In the genomic region with DNA sequence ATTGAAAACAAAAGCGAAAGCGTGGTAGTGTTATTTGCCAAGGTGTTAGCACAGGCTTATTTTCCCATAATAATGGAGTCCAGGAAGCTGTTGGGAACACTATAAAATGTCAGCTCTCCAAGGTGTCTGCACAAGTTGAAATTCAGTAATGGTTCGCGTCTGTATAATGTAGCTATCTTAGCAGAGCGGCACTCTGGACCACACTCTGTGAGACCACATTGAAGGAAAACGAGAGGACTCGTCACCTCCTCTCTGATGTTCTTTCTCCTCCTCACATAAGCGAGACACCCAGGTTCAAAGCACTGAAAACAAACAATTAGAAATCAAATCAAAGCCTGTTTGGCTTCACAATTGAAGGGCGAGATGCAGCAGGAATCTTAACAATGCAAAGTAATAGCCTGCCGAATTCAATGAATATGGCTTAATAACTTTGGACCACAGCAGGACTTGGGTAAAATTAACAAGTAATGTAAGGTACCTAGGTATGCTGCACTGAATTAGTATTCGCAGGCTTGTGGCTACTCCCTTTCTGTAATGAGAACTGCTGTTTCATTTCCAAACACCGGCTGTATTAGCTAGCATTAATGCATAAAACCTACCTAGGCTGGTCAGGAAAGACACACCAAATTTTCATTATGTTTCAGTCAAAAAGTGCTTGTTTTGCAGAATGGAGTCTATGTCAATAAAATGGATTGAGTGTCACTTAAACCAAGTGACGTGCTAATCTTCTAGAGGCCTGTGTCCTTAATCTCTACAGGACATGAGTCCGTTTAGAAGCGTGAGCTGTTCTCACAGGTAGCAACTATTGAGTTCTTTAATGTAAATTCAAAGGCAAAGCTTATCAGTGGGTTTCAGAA, we compare ENCODE assay signal across 17 mouse cellular contexts. TPM values are rescaled to one million over a fixed set of nuclear protein-coding genes. Genes with fewer than 3 reads are reported as not detected.
DNase-seq lines count a peak whose midpoint lies in the region; ATAC-seq and TF ChIP-seq lines count a peak whose summit lies in the region.
"Had no signal": no experiment of that assay in that cellular context is flagged by ENCODE, and none has a peak within 500 bp of the region (broad histone marks: within the 10 kb centered on the region; RNA-seq: fewer than 3 reads in every experiment).

No protein-coding gene starts in this region.

- H3K4me3 ChIP-seq in forebrain, embryonic 14.5 days (ENCODE audit: low read depth, low read length), result no peak overlapping the region
- H3K4me3 ChIP-seq in forebrain, embryonic 13.5 days, result no peak overlapping the region
- H3K4me3 ChIP-seq in heart, embryonic 16.5 days (ENCODE audit: low read length), result peak overlapping the region; percentile 4; the same call in 1 of the 2 replicates
- no peak overlapping the region for H3K4me3 ChIP-seq in midbrain, embryonic 15.5 days
- H3K4me3 ChIP-seq: hindbrain, embryonic 10.5 days; liver, embryonic 12.5 days; lung, embryonic 15.5 days had no signal

- no peak for ATAC-seq in forebrain, embryonic 14.5 days
- no peak for ATAC-seq in forebrain, embryonic 13.5 days
- no peak for ATAC-seq in heart, embryonic 16.5 days (replicated peaks; ENCODE audit: extremely low read depth, insufficient read depth, low FRiP score)
- ATAC-seq in midbrain, embryonic 15.5 days (replicated peaks), result peak; percentile 75
- ATAC-seq: liver, embryonic 12.5 days had no signal

- peak; percentile 4 for DNase-seq in forebrain, embryonic 14.5 days (ENCODE audit: low spot score)
- no peak for DNase-seq in heart, postnatal 14 days
- peak; percentile 42 for DNase-seq in brain, embryonic 14.5 days (ENCODE audit: low read depth)
- no peak for DNase-seq in left cerebral cortex, adult 11 months (ENCODE audit: low spot score)
- no peak for DNase-seq in right cerebral cortex, postnatal 14 days
- DNase-seq: adrenal gland, adult 8-10 months; cerebellum, adult 11-12 months; kidney, adult 18-20 months; kidney, postnatal 10 days; thymus, postnatal 4 days had no signal

- H3K9ac ChIP-seq in forebrain, embryonic 14.5 days (ENCODE audit: low read length), result no peak overlapping the region
- no peak overlapping the region for H3K9ac ChIP-seq in forebrain, embryonic 13.5 days
- H3K9ac ChIP-seq in heart, embryonic 16.5 days (ENCODE audit: low read length), result no peak overlapping the region
- no peak overlapping the region for H3K9ac ChIP-seq in midbrain, embryonic 15.5 days
- H3K9ac ChIP-seq: liver, embryonic 12.5 days; lung, embryonic 15.5 days had no signal

- H3K4me1 ChIP-seq in forebrain, embryonic 14.5 days (ENCODE audit: control insufficient read depth, insufficient read depth, low read length), result no peaks in the 10 kb centered on the region
- H3K4me1 ChIP-seq in forebrain, embryonic 13.5 days, result no peaks in the 10 kb centered on the region
- no peaks in the 10 kb centered on the region for H3K4me1 ChIP-seq in heart, embryonic 16.5 days (ENCODE audit: control insufficient read depth, insufficient read depth, low read length)
- no peaks in the 10 kb centered on the region for H3K4me1 ChIP-seq in midbrain, embryonic 15.5 days
- H3K4me1 ChIP-seq: hindbrain, embryonic 10.5 days; liver, embryonic 12.5 days; lung, embryonic 15.5 days had no signal

- H3K36me3 ChIP-seq in forebrain, embryonic 14.5 days (ENCODE audit: control insufficient read depth, insufficient read depth, low read length), result no peaks in the 10 kb centered on the region
- no peaks in the 10 kb centered on the region for H3K36me3 ChIP-seq in forebrain, embryonic 13.5 days (ENCODE audit: poor library complexity, severe bottlenecking)
- no peaks in the 10 kb centered on the region for H3K36me3 ChIP-seq in heart, embryonic 16.5 days (ENCODE audit: control insufficient read depth, insufficient read depth)
- no peaks in the 10 kb centered on the region for H3K36me3 ChIP-seq in midbrain, embryonic 15.5 days (replicated peaks)
- H3K36me3 ChIP-seq: hindbrain, embryonic 10.5 days; liver, embryonic 12.5 days; lung, embryonic 15.5 days had no signal

- intact Hi-C loops in heart, postnatal 14 days (cut with DNase I), result no loop called here

- H3K9me3 ChIP-seq in forebrain, embryonic 14.5 days (replicated peaks; ENCODE audit: control insufficient read depth, low read length), result no peaks in the 10 kb centered on the region
- H3K9me3 ChIP-seq in forebrain, embryonic 13.5 days (replicated peaks), result no peaks in the 10 kb centered on the region
- no peaks in the 10 kb centered on the region for H3K9me3 ChIP-seq in heart, embryonic 16.5 days (replicated peaks; ENCODE audit: control insufficient read depth, low read length)
- no peaks in the 10 kb centered on the region for H3K9me3 ChIP-seq in midbrain, embryonic 15.5 days
- H3K9me3 ChIP-seq: hindbrain, embryonic 10.5 days; liver, embryonic 12.5 days; lung, embryonic 15.5 days had no signal

- WGBS in forebrain, embryonic 14.5 days, result 61% methylated on average over 15 of the region's 15 CpGs
- WGBS in forebrain, embryonic 13.5 days, result 59% methylated on average over 15 of the region's 15 CpGs
- 57% methylated on average over 15 of the region's 15 CpGs for WGBS in heart, embryonic 16.5 days
- WGBS in midbrain, embryonic 15.5 days, result 48% methylated on average over 15 of the region's 15 CpGs

- H3K4me2 ChIP-seq in forebrain, embryonic 14.5 days (ENCODE audit: low read length), result no peak overlapping the region
- H3K4me2 ChIP-seq in forebrain, embryonic 13.5 days, result no peak overlapping the region
- H3K4me2 ChIP-seq in heart, embryonic 16.5 days (ENCODE audit: low read depth, low read length), result peak overlapping the region; percentile 20
- peak overlapping the region; percentile 2; the same call in 1 of the 2 replicates for H3K4me2 ChIP-seq in midbrain, embryonic 15.5 days
- H3K4me2 ChIP-seq: liver, embryonic 12.5 days; lung, embryonic 15.5 days had no signal

- no peak for TF ChIP-seq CTCF in brain, embryonic 14.5 days (IDR thresholded peaks at IDR 0.05; ENCODE audit: borderline replicate concordance, extremely low read depth, insufficient read depth, insufficient read length)

- TF ChIP-seq POLR2A in brain, embryonic 14.5 days (IDR thresholded peaks at IDR 0.05; ENCODE audit: borderline replicate concordance, extremely low read depth, insufficient read depth, insufficient read length, poor library complexity, severe bottlenecking), result no peak

- no peaks in the 10 kb centered on the region for H3K27me3 ChIP-seq in forebrain, embryonic 14.5 days (replicated peaks; ENCODE audit: control insufficient read depth, insufficient read depth, low read length)
- no peaks in the 10 kb centered on the region for H3K27me3 ChIP-seq in forebrain, embryonic 13.5 days
- H3K27me3 ChIP-seq in heart, embryonic 16.5 days (ENCODE audit: control insufficient read depth, insufficient read depth, low read length), result no peaks in the 10 kb centered on the region
- no peaks in the 10 kb centered on the region for H3K27me3 ChIP-seq in midbrain, embryonic 15.5 days (replicated peaks)
- H3K27me3 ChIP-seq: CH12.LX; liver, embryonic 12.5 days; lung, embryonic 15.5 days had no signal

- no peak overlapping the region for H3K27ac ChIP-seq in forebrain, embryonic 14.5 days (ENCODE audit: low read depth, low read length)
- H3K27ac ChIP-seq in forebrain, embryonic 13.5 days, result no peak overlapping the region
- H3K27ac ChIP-seq in heart, embryonic 16.5 days (ENCODE audit: low read length), result no peak overlapping the region
- H3K27ac ChIP-seq in midbrain, embryonic 15.5 days, result no peak overlapping the region
- H3K27ac ChIP-seq: hindbrain, embryonic 10.5 days; liver, embryonic 12.5 days; lung, embryonic 15.5 days had no signal

RNA-seq across cellular contexts. Expression of gene Pabpc4l, which starts 42.3 kb away (rescaled TPM):
- polyA plus RNA-seq in forebrain, embryonic 14.5 days (2014; fragmentation: Nextera tagmentation; extraction: Ambion mirVana), result 2.9 and 3.2 TPM in 2 replicates
- 3.6 and 3.8 TPM in 2 replicates for polyA plus RNA-seq in forebrain, embryonic 13.5 days (2015; fragmentation: Nextera tagmentation; extraction: Ambion mirVana)
- 6.6 and 6.7 TPM in 2 replicates for polyA plus RNA-seq in heart, embryonic 16.5 days (2015; fragmentation: Nextera tagmentation; extraction: Ambion mirVana)
- 1 to 10 TPM; 1.4 to 1.6 TPM for total RNA-seq in heart, postnatal 14 days (2021)
- 1.3 and 2.4 TPM in 2 replicates for polyA plus RNA-seq in brain, embryonic 14.5 days (2012; rRNA removed)
- polyA plus RNA-seq in midbrain, embryonic 15.5 days (2015; fragmentation: Nextera tagmentation; extraction: Ambion mirVana), result 2.0 and 2.1 TPM in 2 replicates
- total RNA-seq: CH12.LX had no signal

Comparison
In these comparisons a context has a peak if more than half of its experiments do, and no peak if none do; other contexts are left out.
1. DNase-seq: peak in forebrain, embryonic 14.5 days (single experiment) and brain, embryonic 14.5 days (single experiment); none in heart, postnatal 14 days (0 of 2), left cerebral cortex, adult 11 months (single experiment) and right cerebral cortex, postnatal 14 days (single experiment).
2. H3K4me2 ChIP-seq: peak in heart, embryonic 16.5 days (single experiment) and midbrain, embryonic 15.5 days (single experiment); none in forebrain, embryonic 14.5 days (single experiment) and forebrain, embryonic 13.5 days (single experiment).